Mouse (Mus musculus): ENCODE results near the gene Gskip.

GRCm38 (mm10) chr12:105700433-105700832 lies 15.8 kb downstream of the Gskip start:
- TF ChIP-seq CTCF (IDR thresholded peaks at IDR 0.05; ENCODE audit: low read depth) (no peak), EP300 (IDR thresholded peaks at IDR 0.05; ENCODE audit: low read depth) (no peak)

All from liver, embryonic 14.5 days (tissue).